Mouse (Mus musculus) intestine, embryonic 16.5 days (tissue): ENCODE data around the gene Rarb. TPM values are rescaled to one million over a fixed set of nuclear protein-coding genes. Genes with fewer than 3 reads are reported as not detected.
A peak's percentile ranks its signal among the peaks of the same experiment; 100 is the strongest.
"Not testable (repeated sequence)": the region's sequence is repeated elsewhere in the genome, so short reads cannot be mapped to it uniquely, and the experiment has no call there.

Experiments
- ATAC-seq: fragments of 200-750 bp; cut with Nextera tagmentation; 2 replicates; pipeline ENCODE4 v1.8.0; 2017; ENCODE audit warnings: moderate TSS enrichment, moderate library complexity
- H3K27ac ChIP-seq: fragments of 300-500 bp; sonication (generic); 2 replicates; pipeline ENCODE4 v1.5.1; 2014; ENCODE audit warnings: mild to moderate bottlenecking, low read length
- H3K27me3 ChIP-seq: fragments of 300-500 bp; sonication (generic); replicated peaks from 2 replicates; pipeline ENCODE4 v1.6.1; 2014; ENCODE audit warnings: low read length, control low read depth, mixed read lengths; ENCODE audit not compliant: control insufficient read depth, insufficient read depth
- H3K36me3 ChIP-seq: fragments of 300-500 bp; sonication (generic); 2 replicates; pipeline ENCODE4 v1.6.1; 2014; ENCODE audit warnings: low read length, control low read depth; ENCODE audit not compliant: control insufficient read depth, insufficient read depth
- H3K4me1 ChIP-seq: fragments of 300-500 bp; sonication (generic); 2 replicates; pipeline ENCODE4 v1.6.1; 2014; ENCODE audit warnings: low read length, control low read depth, mixed read lengths; ENCODE audit not compliant: control insufficient read depth, insufficient read depth
- H3K4me2 ChIP-seq: fragments of 300-500 bp; sonication (generic); 2 replicates; pipeline ENCODE4 v1.6.1; 2014; ENCODE audit warnings: low read depth, low read length, control low read depth
- H3K4me3 ChIP-seq: fragments of 300-500 bp; sonication (generic); 2 replicates; pipeline ENCODE4 v1.5.1; 2014; ENCODE audit warnings: mild to moderate bottlenecking, low read length
- H3K9ac ChIP-seq: fragments of 300-500 bp; sonication (generic); 2 replicates; pipeline ENCODE4 v1.6.1; 2014; ENCODE audit warnings: low read depth, low read length
- H3K9me3 ChIP-seq: fragments of 300-500 bp; sonication (generic); 2 replicates; pipeline ENCODE4 v1.6.1; 2016; ENCODE audit warnings: low read length, control low read depth; ENCODE audit not compliant: control insufficient read depth
- WGBS: fragments of 180-500 bp; shearing (Covaris S2); extraction: QIAGEN DNeasy Blood & Tissue Kit; methylation state at CpG from one replicate; pipeline ENCODE4 v1.1.7; 2014; 5-methylcytosine and 5-hydroxymethylcytosine counted together
- polyA plus RNA-seq: library from polyadenylated mRNA; unstranded; fragments of >200 nt; fragmentation: Nextera tagmentation; extraction: Ambion mirVana; gene quantifications from 2 replicates; pipeline ENCODE4 v1.2.1, GENCODE M21; 2015

The Rarb gene
- polyA plus RNA-seq, 1 experiment from 2014 or later, result 6.2 TPM

GRCm38 (mm10) chr14:16776723-16777381 is 42.1 kb downstream of the Rarb start:
- no peak overlapping the region for H3K4me2 ChIP-seq
- H3K36me3 ChIP-seq, result no peaks in the 10 kb centered on the region
- no peak overlapping the region for H3K4me3 ChIP-seq
- H3K27ac ChIP-seq, result no peak overlapping the region
- H3K9me3 ChIP-seq, result no peaks in the 10 kb centered on the region
- no peak overlapping the region for H3K9ac ChIP-seq
- no peaks in the 10 kb centered on the region for H3K4me1 ChIP-seq
- H3K27me3 ChIP-seq, result peaks cover 4% of the 10 kb centered on the region; the same call in 1 of the 2 replicates
- no peak for ATAC-seq
- WGBS, result 68% methylated on average over 2 of the region's 2 CpGs

GRCm38 (mm10) chr14:16772927-16773326 is 46.0 kb downstream of the Rarb start:
- no peak for ATAC-seq
- Histone ChIP-seq H3K27me3 (peaks cover 4% of the 10 kb centered on the region; the same call in 1 of the 2 replicates), H3K4me3 (no peak overlapping the region), H3K4me2 (no peak overlapping the region), H3K27ac (no peak overlapping the region), H3K36me3 (no peaks in the 10 kb centered on the region), H3K9ac (no peak overlapping the region), H3K9me3 (no peaks in the 10 kb centered on the region), H3K4me1 (no peaks in the 10 kb centered on the region)
- 70% methylated on average over 3 of the region's 3 CpGs for WGBS

- no peaks in the 10 kb centered on the region for H3K4me1 ChIP-seq
- no peak overlapping the region for H3K9ac ChIP-seq
- no peak for ATAC-seq
- no peaks in the 10 kb centered on the region for H3K36me3 ChIP-seq
- H3K27me3 ChIP-seq, result no peaks in the 10 kb centered on the region
- no peaks in the 10 kb centered on the region for H3K9me3 ChIP-seq
- H3K4me2 ChIP-seq, result no peak overlapping the region
- H3K4me3 ChIP-seq, result no peak overlapping the region
- H3K27ac ChIP-seq, result no peak overlapping the region
- 80% methylated on average over 1 of the region's 1 CpGs for WGBS
Observed at GRCm38 (mm10) chr14:16765891-16766290, 53.1 kb downstream of the Rarb start.

- Histone ChIP-seq H3K4me1 (no peaks in the 10 kb centered on the region), H3K27me3 (no peaks in the 10 kb centered on the region), H3K9me3 (no peaks in the 10 kb centered on the region), H3K9ac (no peak overlapping the region), H3K4me3 (no peak overlapping the region), H3K4me2 (no peak overlapping the region), H3K27ac (no peak overlapping the region), H3K36me3 (no peaks in the 10 kb centered on the region)
- ATAC-seq, result no peak
Observed at GRCm38 (mm10) chr14:16762773-16763172, 56.2 kb downstream of the Rarb start.

GRCm38 (mm10) chr14:16758773-16759434 is 60.1 kb downstream of the Rarb start:
- no peaks in the 10 kb centered on the region for H3K4me1 ChIP-seq
- no peak for ATAC-seq
- no peak overlapping the region for H3K4me2 ChIP-seq
- H3K9ac ChIP-seq, result no peak overlapping the region
- H3K27ac ChIP-seq, result no peak overlapping the region
- no peaks in the 10 kb centered on the region for H3K9me3 ChIP-seq
- H3K27me3 ChIP-seq, result no peaks in the 10 kb centered on the region
- WGBS, result 63% methylated on average over 6 of the region's 6 CpGs
- H3K36me3 ChIP-seq, result no peaks in the 10 kb centered on the region
- no peak overlapping the region for H3K4me3 ChIP-seq

- not testable (repeated sequence) for H3K27ac ChIP-seq, H3K4me2 ChIP-seq, H3K9me3 ChIP-seq, H3K36me3 ChIP-seq, H3K4me3 ChIP-seq, H3K4me1 ChIP-seq, H3K27me3 ChIP-seq, H3K9ac ChIP-seq
- ATAC-seq, result 0 out of 2 replicates have a peak, but pooled peaks have one; percentile 36
- WGBS, result 79% methylated on average over 1 of the region's 1 CpGs
Observed at GRCm38 (mm10) chr14:16755601-16756000, 63.4 kb downstream of the Rarb start.

- Histone ChIP-seq H3K27me3 (no peaks in the 10 kb centered on the region), H3K9ac (no peak overlapping the region), H3K9me3 (no peaks in the 10 kb centered on the region), H3K27ac (no peak overlapping the region), H3K4me1 (no peaks in the 10 kb centered on the region), H3K36me3 (no peaks in the 10 kb centered on the region), H3K4me3 (no peak overlapping the region), H3K4me2 (no peak overlapping the region)
- WGBS, result 75% methylated on average over 1 of the region's 1 CpGs
- no peak for ATAC-seq
Observed at GRCm38 (mm10) chr14:16752648-16753047, 66.3 kb downstream of the Rarb start.

GRCm38 (mm10) chr14:16746982-16747578 is 71.9 kb downstream of the Rarb start:
- Histone ChIP-seq H3K4me3 (no peak overlapping the region), H3K36me3 (no peaks in the 10 kb centered on the region), H3K27me3 (no peaks in the 10 kb centered on the region), H3K9me3 (no peaks in the 10 kb centered on the region), H3K9ac (no peak overlapping the region), H3K4me2 (no peak overlapping the region), H3K4me1 (no peaks in the 10 kb centered on the region), H3K27ac (no peak overlapping the region)
- no peak for ATAC-seq
- WGBS, result 60% methylated on average over 2 of the region's 2 CpGs

- Histone ChIP-seq H3K4me3 (no peak overlapping the region), H3K9ac (no peak overlapping the region), H3K27ac (no peak overlapping the region), H3K36me3 (no peaks in the 10 kb centered on the region), H3K4me2 (no peak overlapping the region), H3K4me1 (no peaks in the 10 kb centered on the region), H3K9me3 (no peaks in the 10 kb centered on the region), H3K27me3 (no peaks in the 10 kb centered on the region)
- ATAC-seq, result peak; percentile 63
- WGBS, result 67% methylated on average over 13 of the region's 13 CpGs
Observed at GRCm38 (mm10) chr14:16740982-16741739, 77.8 kb downstream of the Rarb start.
